Mouse (Mus musculus) olfactory bulb, adult 2 months (tissue): ENCODE results near the gene Adamts2. TPM values are rescaled to one million over a fixed set of nuclear protein-coding genes. Genes with fewer than 3 reads are reported as not detected.

Experiments used
- H3K27ac ChIP-seq: fragments of 200-500 bp; 2 replicates; pipeline ENCODE4 v1.5.1; 2012; ENCODE audit warnings: low read depth, low read length; ENCODE audit not compliant: insufficient read depth
- H3K4me1 ChIP-seq: fragments of 200-500 bp; 2 replicates; pipeline ENCODE4 v1.6.1; 2012; ENCODE audit warnings: low read length; ENCODE audit not compliant: control insufficient read depth, insufficient read depth
- H3K4me3 ChIP-seq: fragments of 200-500 bp; 2 replicates; pipeline ENCODE4 v1.5.1; 2012; ENCODE audit warnings: mild to moderate bottlenecking, low read depth, low read length, moderate library complexity; ENCODE audit not compliant: insufficient read depth
- CTCF ChIP-seq: fragments of 200-500 bp; IDR thresholded peaks from 2 replicates; pipeline ENCODE4 v1.5.1; 2012; ENCODE audit warnings: low read depth, mild to moderate bottlenecking, low read length, moderate library complexity; ENCODE audit not compliant: insufficient read depth
- POLR2A ChIP-seq: fragments of 200-500 bp; IDR thresholded peaks from 2 replicates; pipeline ENCODE4 v1.6.1; 2012; ENCODE audit warnings: mild to moderate bottlenecking, low read depth, low read length, moderate library complexity; ENCODE audit not compliant: insufficient read depth
- WGBS: fragments of 180-500 bp; shearing (Covaris S2); methylation state at CpG from one replicate; pipeline ENCODE4 v1.1.7; 2018; 5-methylcytosine and 5-hydroxymethylcytosine counted together
- polyA plus RNA-seq: library from polyadenylated mRNA; stranded (reverse); fragments of >200 nt; gene quantifications from 2 replicates; pipeline ENCODE4 v1.2.4, GENCODE M21; 2012; ENCODE audit warnings: low replicate concordance; ENCODE audit not compliant: missing spikeins, insufficient read depth, insufficient read length

Adamts2 gene
- polyA plus RNA-seq, 1 experiment = not detected

DNA sequence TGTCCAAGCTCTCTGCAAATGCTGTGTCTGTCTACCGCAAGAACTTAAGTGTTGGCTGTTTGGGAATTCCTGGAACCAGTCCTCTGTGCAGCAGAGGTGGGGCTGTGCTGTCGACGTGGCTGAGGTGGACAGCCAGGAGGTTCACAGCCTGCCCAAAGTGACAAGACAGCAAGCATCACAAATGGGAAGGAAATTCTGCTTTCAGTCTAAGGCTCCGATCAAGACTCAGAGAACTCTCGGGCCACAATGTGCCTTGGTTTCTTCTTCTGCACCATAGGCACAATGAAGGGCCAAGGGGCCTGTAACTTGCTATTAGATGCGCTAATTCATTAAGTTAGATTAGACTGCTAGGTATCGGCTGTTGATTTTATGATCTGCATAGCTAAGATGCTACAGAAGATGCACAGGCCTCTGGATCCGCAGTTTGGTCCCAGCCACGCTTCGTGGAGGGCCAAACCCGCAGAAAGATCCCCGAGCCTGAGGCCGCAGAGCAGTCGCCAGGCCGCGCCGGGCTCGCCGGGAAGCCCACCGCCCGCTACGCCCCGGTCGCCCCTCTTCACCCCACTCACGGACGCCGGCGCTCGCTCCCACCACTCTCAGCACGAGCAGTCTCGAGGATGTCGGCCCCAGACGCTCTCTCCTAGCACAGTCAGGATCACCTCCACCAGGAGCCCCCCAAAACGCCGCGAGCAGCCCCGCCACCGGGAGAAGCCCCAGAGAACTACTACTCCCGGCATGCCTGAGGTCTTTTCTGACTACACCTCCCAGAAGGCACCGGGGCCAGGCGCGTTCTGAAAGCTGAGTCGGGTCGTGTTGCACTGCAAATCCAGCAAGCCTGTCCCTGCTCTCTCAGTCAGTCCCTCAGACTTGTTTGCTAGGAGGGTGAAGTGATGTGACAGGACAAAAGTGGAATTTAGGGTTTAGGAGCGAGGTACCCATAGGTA lies 225.4 kb downstream of the Adamts2 start, which contains the start of gene Zfp354c:
Zfp354c (minus strand) TSS at position 715 of the 944 bp plus-strand sequence.
- 1% methylated on average over 45 of the region's 45 CpGs for WGBS
- Histone ChIP-seq H3K4me3 (peak within 1 kb of the TSS; percentile 85), H3K4me1 (no peaks in the 10 kb centered on the region), H3K27ac (no peak within 1 kb of the TSS)
- TF ChIP-seq CTCF (no peak), POLR2A (0 out of 2 replicates have a peak, but pooled peaks have one; percentile 36)

DNA sequence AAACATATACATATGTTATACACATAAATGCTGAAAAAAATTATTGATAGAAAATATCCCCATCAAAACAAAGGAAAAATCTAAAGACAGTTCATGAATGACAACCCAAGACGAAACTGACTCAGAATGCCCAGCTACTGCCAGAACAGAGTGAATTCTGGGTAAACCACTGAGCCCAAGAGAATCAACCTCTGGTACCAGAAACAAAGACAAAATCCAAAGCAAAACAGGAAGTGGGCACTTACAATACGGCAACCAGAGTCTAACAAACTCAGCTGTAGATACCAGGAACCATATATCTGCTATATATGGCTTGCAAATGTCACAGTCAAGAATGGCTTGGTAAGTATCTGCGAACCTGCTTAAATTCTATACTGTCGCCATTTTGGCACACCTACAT lies 233.8 kb downstream of the Adamts2 start:
- WGBS = 89% methylated on average over 4 of the region's 4 CpGs
- TF ChIP-seq POLR2A = no peak
- no peak for TF ChIP-seq CTCF
- H3K27ac ChIP-seq = no peak overlapping the region
- peaks cover 4% of the 10 kb centered on the region for H3K4me1 ChIP-seq
- H3K4me3 ChIP-seq = no peak overlapping the region

DNA sequence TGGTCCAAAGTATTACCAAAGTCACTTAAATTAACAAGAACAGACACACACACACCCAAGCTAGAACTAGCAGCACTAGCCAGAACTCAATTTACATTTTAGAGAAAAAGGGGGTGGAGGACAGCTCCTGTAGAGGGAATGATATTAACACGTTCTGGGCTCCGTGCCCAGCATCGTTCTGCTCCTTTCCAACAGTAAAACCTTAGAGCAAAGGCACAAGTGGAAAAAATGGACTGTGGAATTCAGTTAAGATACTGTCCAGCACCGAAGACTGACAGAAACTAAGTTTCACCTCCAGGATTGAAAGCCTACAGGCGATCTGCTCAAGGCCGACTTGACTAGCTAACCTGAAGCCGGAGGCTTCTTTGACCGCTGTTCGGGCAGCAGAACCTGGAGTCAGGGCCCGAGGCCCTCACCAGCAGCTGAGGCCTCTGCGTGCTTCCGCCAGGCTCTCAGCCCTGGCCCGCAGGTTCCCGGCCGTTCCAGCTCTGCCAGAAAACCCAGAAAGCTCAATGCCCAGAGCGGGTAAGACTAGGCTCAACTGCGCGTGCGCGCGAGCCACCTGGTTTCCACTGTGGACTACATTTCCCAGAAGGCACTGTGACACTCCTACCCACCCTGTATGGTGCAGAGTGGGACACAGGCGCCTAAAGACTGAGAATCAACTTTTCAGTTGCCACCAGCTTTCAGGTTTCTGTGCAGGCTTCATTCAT lies 239.3 kb downstream of the Adamts2 start, which contains the start of gene Zfp879:
Zfp879 (minus strand) TSS at position 530 of the 713 bp plus-strand sequence.
- Histone ChIP-seq H3K4me3 (peak within 1 kb of the TSS; percentile 61), H3K4me1 (peaks cover 4% of the 10 kb centered on the region), H3K27ac (0 out of 2 replicates have a peak within 1 kb of the TSS, but pooled peaks have one; percentile 13)
- 8% methylated on average over 22 of the region's 22 CpGs for WGBS
- TF ChIP-seq CTCF = no peak
- TF ChIP-seq POLR2A = peak; percentile 75

DNA sequence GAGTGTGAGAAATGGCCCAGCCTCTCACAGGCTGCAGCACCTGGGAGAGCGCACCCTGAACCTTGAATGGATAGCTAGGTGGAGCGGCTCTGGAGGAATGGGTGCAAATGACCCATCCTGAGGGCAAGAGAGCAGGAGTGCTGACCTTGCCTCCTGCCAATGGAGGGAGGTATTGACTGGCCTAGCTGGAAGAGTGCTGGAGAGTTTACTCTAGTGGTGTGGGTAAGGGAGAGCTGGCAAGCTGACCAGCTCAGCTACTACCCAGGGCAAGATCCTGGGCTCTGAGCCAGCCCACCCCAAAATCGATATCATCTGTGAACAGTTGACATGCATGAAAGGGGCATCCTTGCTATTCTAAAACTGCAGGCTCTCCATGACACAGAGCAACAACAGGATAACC lies 244.1 kb downstream of the Adamts2 start:
- TF ChIP-seq CTCF = no peak
- no peak for TF ChIP-seq POLR2A
- WGBS = 93% methylated on average over 3 of the region's 3 CpGs
- no peak overlapping the region for H3K27ac ChIP-seq

DNA sequence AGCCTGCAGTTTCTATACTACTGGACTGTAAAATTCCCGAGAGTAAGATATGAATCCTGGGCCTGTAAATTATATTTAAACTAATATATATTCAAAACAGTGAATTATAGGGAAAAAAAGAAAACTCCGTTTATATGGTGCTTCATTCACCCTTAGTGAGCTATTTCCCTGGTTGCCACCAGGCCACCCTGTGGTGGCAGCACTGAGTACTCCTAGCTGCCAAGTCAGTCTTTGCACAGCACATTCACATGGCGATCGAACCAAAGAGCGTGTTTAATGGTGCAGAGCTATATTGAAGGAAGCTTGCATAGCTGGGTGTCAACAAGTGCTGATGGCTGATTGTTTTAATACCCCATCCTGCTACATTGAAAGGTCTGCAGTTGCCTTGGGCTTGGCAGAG lies 245.2 kb downstream of the Adamts2 start:
- peaks cover 11% of the 10 kb centered on the region for H3K4me1 ChIP-seq
- 58% methylated on average over 5 of the region's 5 CpGs for WGBS
- no peak overlapping the region for H3K27ac ChIP-seq
- no peak for TF ChIP-seq CTCF
- no peak for TF ChIP-seq POLR2A
- H3K4me3 ChIP-seq = no peak overlapping the region

More for the DNA sequence above, 244.1 kb downstream of the Adamts2 start:
- Histone ChIP-seq H3K4me1 (peaks cover 5% of the 10 kb centered on the region), H3K4me3 (no peak overlapping the region)

DNA sequence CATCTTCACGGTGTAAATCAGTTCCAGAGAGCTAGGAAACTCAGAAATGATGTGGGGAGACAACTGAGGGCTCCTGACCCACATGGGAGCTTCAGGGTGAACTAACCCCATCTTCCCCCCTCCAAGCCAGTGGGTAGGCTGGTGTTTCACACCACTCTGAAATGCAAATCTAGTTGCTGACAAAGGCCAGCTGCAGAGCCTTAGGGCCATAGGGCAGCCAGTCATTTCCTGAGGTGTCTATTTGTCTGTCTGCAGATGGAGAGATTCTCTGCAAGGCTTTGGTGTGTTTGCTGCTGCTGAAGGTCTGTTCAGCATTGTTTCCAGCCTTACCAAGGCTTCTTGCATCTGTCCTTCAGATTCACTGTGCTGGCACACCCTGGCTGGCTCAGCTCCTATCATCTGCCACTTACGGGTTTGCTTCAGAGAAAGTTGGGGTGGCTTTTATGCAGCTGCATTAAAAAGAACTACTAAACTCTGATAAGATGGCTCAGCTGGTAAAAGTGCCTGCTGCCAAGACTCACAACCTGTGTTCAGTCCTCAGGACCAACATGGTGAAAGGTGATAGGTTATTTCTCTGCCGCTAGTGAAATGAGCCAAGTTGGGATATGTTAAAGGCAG lies 246.7 kb downstream of the Adamts2 start:
- Histone ChIP-seq H3K4me1 (peaks cover 11% of the 10 kb centered on the region), H3K4me3 (no peak overlapping the region), H3K27ac (no peak overlapping the region)
- WGBS = 54% methylated on average over 3 of the region's 3 CpGs
- no peak for TF ChIP-seq POLR2A
- TF ChIP-seq CTCF = no peak

DNA sequence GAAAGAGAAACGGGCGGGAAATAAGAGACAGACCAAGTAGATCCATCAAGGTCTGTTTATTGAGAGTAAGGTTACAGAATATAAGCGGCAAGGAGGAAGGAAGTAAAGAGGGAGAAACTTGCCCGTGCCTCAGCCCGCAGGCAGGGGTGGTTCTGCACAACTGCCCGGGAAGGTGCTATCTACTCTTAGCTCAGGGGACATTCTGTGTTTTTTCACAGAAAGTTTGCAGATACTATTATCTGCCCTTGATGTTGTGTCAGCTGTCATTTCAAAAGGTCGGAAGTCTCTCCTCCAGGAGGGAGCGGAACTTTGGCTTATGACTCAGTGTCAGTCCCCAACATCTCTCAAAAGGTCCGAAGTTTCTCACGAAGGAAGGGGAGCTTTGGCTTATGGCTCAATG lies 247.4 kb downstream of the Adamts2 start:
- Histone ChIP-seq H3K27ac (no peak overlapping the region), H3K4me3 (no peak overlapping the region), H3K4me1 (peaks cover 11% of the 10 kb centered on the region)
- TF ChIP-seq POLR2A (no peak), CTCF (no peak)
- WGBS = 13% methylated on average over 10 of the region's 10 CpGs

DNA sequence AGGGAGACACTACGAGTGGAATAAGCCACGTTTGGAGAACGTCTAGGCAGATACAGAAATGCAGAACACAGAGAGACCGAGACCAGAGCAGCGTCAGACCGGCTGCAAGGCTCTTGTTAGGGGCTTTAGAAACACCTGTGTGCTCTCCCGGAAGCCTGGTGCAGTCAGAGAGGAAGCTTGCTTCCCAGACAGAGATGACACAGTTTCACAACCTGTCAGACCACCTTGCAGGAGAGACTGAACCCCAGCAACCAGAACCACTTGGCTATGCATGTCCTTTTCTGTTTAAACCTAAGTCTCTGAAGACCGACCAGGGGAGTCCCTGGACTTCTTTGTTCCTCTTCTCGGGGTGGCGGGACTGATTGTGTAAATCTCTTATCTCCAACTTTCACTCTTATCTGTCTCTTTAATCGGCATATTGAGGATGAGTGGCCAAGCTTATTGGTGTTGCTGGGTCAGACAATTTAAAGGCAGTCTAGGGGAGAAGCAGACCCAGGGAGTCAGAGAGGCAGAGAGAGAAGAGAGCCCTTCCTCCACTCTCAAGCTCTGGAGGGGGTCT lies 248.4 kb downstream of the Adamts2 start, which contains the start of gene Grm6:
Grm6 (plus strand) TSS at position 509 of the 559 bp plus-strand sequence.
- no peak within 1 kb of the TSS for H3K27ac ChIP-seq
- peaks cover 11% of the 10 kb centered on the region for H3K4me1 ChIP-seq
- peak within 1 kb of the TSS; percentile 43 for H3K4me3 ChIP-seq
- no peak for TF ChIP-seq CTCF
- no peak for TF ChIP-seq POLR2A
- WGBS = 3% methylated on average over 11 of the region's 11 CpGs
